Mouse (Mus musculus) CH12.LX (cell line): Measurements from ENCODE around the gene Agtpbp1. TPM values are rescaled to one million over a fixed set of nuclear protein-coding genes. Genes with fewer than 3 reads are reported as not detected.

Experiments
- DNase-seq: peaks from one replicate; pipeline ENCODE4 v3.0.0-alpha.2; 2013; ENCODE audit errors: extremely low read depth
- H3K27ac ChIP-seq: 2 replicates; pipeline ENCODE4 v1.5.1; 2012; ENCODE audit warnings: low read depth, mild to moderate bottlenecking, control low read depth, moderate library complexity; ENCODE audit not compliant: insufficient read depth
- H3K27me3 ChIP-seq: replicated peaks from 2 replicates; pipeline ENCODE3; 2012; ENCODE audit warnings: inconsistent platforms
- H3K36me3 ChIP-seq, 2 experiments: replicated peaks in 1 of 2; 2 replicates each; pipeline versions ENCODE3 to v1.6.1; 2012; ENCODE audit warnings: inconsistent platforms in 1 of 2, low read length in 1 of 2, mild to moderate bottlenecking in 1 of 2, mixed read lengths in 1 of 2, moderate library complexity in 1 of 2; ENCODE audit not compliant: control insufficient read depth in 1 of 2, insufficient read depth in 1 of 2
- H3K4me1 ChIP-seq, 2 experiments: 2 replicates each; pipeline ENCODE4 v1.6.1; 2012; ENCODE audit warnings: inconsistent platforms in 1 of 2, moderate library complexity in 1 of 2; ENCODE audit not compliant: insufficient read depth in 2 of 2, control insufficient read depth in 1 of 2
- H3K4me2 ChIP-seq: 2 replicates; pipeline ENCODE4 v1.6.1; 2012; ENCODE audit warnings: low read depth, mild to moderate bottlenecking, control low read depth; ENCODE audit not compliant: poor library complexity, insufficient read depth, severe bottlenecking
- H3K4me3 ChIP-seq, 3 experiments: fragments of 150-350 bp in 1 of 3; sonication (generic) in 1 of 3; replicated peaks in 1 of 3; 2 replicates each; pipeline versions ENCODE3 to v1.5.1; 2011 to 2012; ENCODE audit warnings: low read depth in 2 of 3, low read length in 2 of 3, mild to moderate bottlenecking in 2 of 3, moderate library complexity in 2 of 3, control low read depth in 1 of 3, improper control_type of control experiment in 1 of 3, inconsistent platforms in 1 of 3, mixed read lengths in 1 of 3; ENCODE audit not compliant: poor library complexity in 1 of 3
- H3K79me2 ChIP-seq: replicated peaks from 2 replicates; pipeline ENCODE4 v1.6.1; 2012; ENCODE audit warnings: mild to moderate bottlenecking, moderate library complexity; ENCODE audit not compliant: control insufficient read depth, poor library complexity, insufficient read depth, severe bottlenecking; ENCODE audit errors: extremely low read depth
- H3K9ac ChIP-seq: 2 replicates; pipeline ENCODE4 v1.6.1; 2012; ENCODE audit warnings: low read depth, mild to moderate bottlenecking, control low read depth, moderate library complexity; ENCODE audit not compliant: insufficient read depth
- H3K9me3 ChIP-seq: replicated peaks from 2 replicates; pipeline ENCODE3; 2012; ENCODE audit warnings: low read length, inconsistent platforms, mixed read lengths
- BHLHE40 ChIP-seq: IDR thresholded peaks from 2 replicates; pipeline ENCODE4 v1.6.1; 2011; ENCODE audit warnings: mild to moderate bottlenecking, low read depth, low read length, improper control_type of control experiment
- CHD1 ChIP-seq: IDR thresholded peaks from 2 replicates; pipeline ENCODE4 v1.6.1; 2012; ENCODE audit warnings: low read depth, low read length, improper control_type of control experiment, inconsistent platforms
- CTCF ChIP-seq, 2 experiments: IDR thresholded peaks in 1 of 2; conservative IDR thresholded peaks in 1 of 2; 2 replicates each; pipeline ENCODE4 v1.5.1; 2011 to 2012; ENCODE audit warnings: low read depth in 2 of 2, low read length in 2 of 2, improper control_type of control experiment in 1 of 2, inconsistent platforms in 1 of 2, mild to moderate bottlenecking in 1 of 2, moderate library complexity in 1 of 2
- E2F4 ChIP-seq: IDR thresholded peaks from 2 replicates; pipeline ENCODE4 v1.6.1; 2011; ENCODE audit warnings: low read depth, low read length, improper control_type of control experiment; ENCODE audit not compliant: insufficient replicate concordance
- ETS1 ChIP-seq: conservative IDR thresholded peaks from 2 replicates; pipeline ENCODE4 v1.6.1; 2012; ENCODE audit warnings: low read depth, mild to moderate bottlenecking, inconsistent platforms, low read length, improper control_type of control experiment, moderate library complexity
- MAX ChIP-seq: IDR thresholded peaks from 2 replicates; pipeline ENCODE4 v1.6.1; 2011; ENCODE audit warnings: low read length, improper control_type of control experiment
- MEF2A ChIP-seq: IDR thresholded peaks from 2 replicates; pipeline ENCODE4 v1.6.1; 2014; ENCODE audit warnings: low read depth, mild to moderate bottlenecking, inconsistent platforms, low read length, improper control_type of control experiment, borderline replicate concordance
- MYC ChIP-seq: IDR thresholded peaks from 2 replicates; pipeline ENCODE4 v1.6.1; 2011; ENCODE audit warnings: low read depth, mild to moderate bottlenecking, improper control_type of control experiment, low read length
- NELFE ChIP-seq: IDR thresholded peaks from 2 replicates; pipeline ENCODE4 v1.6.1; 2011; ENCODE audit warnings: low read depth, low read length, improper control_type of control experiment
- NRF1 ChIP-seq: IDR thresholded peaks from 2 replicates; pipeline ENCODE4 v1.6.1; 2014; ENCODE audit warnings: low read depth, mild to moderate bottlenecking, inconsistent platforms, low read length, improper control_type of control experiment, moderate library complexity
- PAX5 ChIP-seq: IDR thresholded peaks from 2 replicates; pipeline ENCODE4 v1.6.1; 2012; ENCODE audit warnings: low read length, inconsistent platforms, mixed read lengths
- RAD21 ChIP-seq: IDR thresholded peaks from 2 replicates; pipeline ENCODE4 v1.6.1; 2011; ENCODE audit warnings: low read depth, mild to moderate bottlenecking, low read length, improper control_type of control experiment, moderate library complexity
- SIN3A ChIP-seq: IDR thresholded peaks from 2 replicates; pipeline ENCODE4 v1.6.1; 2012; ENCODE audit warnings: low read length, improper control_type of control experiment, inconsistent platforms
- TBP ChIP-seq: conservative IDR thresholded peaks from 2 replicates; pipeline ENCODE4 v1.6.1; 2011; ENCODE audit warnings: low read depth, low read length, improper control_type of control experiment
- TCF12 ChIP-seq: IDR thresholded peaks from 2 replicates; pipeline ENCODE4 v1.6.1; 2014; ENCODE audit warnings: low read depth, mild to moderate bottlenecking, inconsistent platforms, low read length, improper control_type of control experiment
- UBTF ChIP-seq: IDR thresholded peaks from 2 replicates; pipeline ENCODE4 v1.6.1; 2012; ENCODE audit warnings: low read depth, mild to moderate bottlenecking, inconsistent platforms, low read length, improper control_type of control experiment, moderate library complexity
- ZMIZ1 ChIP-seq: IDR thresholded peaks from 2 replicates; pipeline ENCODE4 v1.6.1; 2012; ENCODE audit warnings: low read depth, mild to moderate bottlenecking, inconsistent platforms, low read length, improper control_type of control experiment
- ZNF384 ChIP-seq: IDR thresholded peaks from 2 replicates; pipeline ENCODE4 v1.6.1; 2012; ENCODE audit warnings: low read depth, low read length, improper control_type of control experiment, inconsistent platforms
- dilution Hi-C: fragments of 300-500 bp; cut with MboI; formaldehyde crosslinking; loops from 2 replicates; pipeline ENCODE4 v1.14.3; 2020; ENCODE audit warnings: low sequenced_read_pairs; ENCODE audit not compliant: extremely low pct_unique_long_range_greater_than_20kb, extremely low pct_ligation_motif_present
- in situ Hi-C: fragments of 300-500 bp; cut with MboI; formaldehyde crosslinking; loops from 3 replicates; pipeline ENCODE4 v1.14.3; 2019; ENCODE audit warnings: low sequenced_read_pairs, low pct_ligation_motif_present, low pct_unique_long_range_greater_than_20kb, mixed read lengths
- polyA plus RNA-seq: library from polyadenylated mRNA; unstranded; fragments of >175 nt; gene quantifications from 2 replicates; pipeline ENCODE4 v1.2.1, GENCODE M21; 2012; ENCODE audit warnings: low read depth; ENCODE audit not compliant: insufficient read length
- total RNA-seq, 2 experiments: library from RNA; depleted of rRNA; stranded (reverse); fragments of 300-350 nt in 1 of 2; fragments of >200 nt in 1 of 2; gene quantifications; 2 replicates each; pipeline ENCODE4 v1.2.3; 2012 to 2014

Gene Agtpbp1
- total and polyA plus RNA-seq, 3 experiments: 15.7 to 21.5 (median 19.5) TPM

DNA sequence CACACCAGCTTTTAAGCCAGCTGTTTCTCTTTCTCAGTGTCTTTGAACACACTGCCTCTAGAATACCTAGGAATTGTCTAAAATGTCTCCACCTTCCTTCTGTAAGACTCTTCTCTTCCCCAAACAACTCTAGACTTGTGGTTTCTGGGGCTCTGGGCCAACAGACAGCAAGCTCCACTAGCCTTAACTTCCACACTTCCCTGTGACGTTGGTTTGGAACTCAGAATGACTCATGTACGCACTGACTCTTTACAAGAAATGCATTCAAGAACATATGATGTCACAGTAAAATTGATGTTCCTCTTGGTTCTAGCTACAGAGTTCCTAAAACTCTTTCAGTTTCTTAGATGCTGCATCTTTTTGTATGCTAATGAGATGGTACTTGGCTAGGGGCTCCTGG is 22.6 kb downstream of the Agtpbp1 start:
- H3K36me3 ChIP-seq: no peaks in the 10 kb centered on the region
- peaks cover 3 to 4% of the 10 kb centered on the region in 2 experiments; a peak in 3 of 4 replicates for H3K4me1 ChIP-seq
- no peaks in the 10 kb centered on the region for H3K9me3 ChIP-seq
- TF ChIP-seq UBTF (no peak), CHD1 (no peak), BHLHE40 (no peak), ETS1 (no peak), NRF1 (no peak), NELFE (no peak), SIN3A (no peak), TBP (no peak)
- peaks cover 5% of the 10 kb centered on the region for H3K27me3 ChIP-seq
- H3K4me2 ChIP-seq: no peak overlapping the region
- no peak overlapping the region for H3K27ac ChIP-seq
- DNase-seq: no peak
- in situ Hi-C loops (no loop called here), dilution Hi-C loops (no loop called here)
- no peak overlapping the region for H3K4me3 ChIP-seq
- no peaks in the 10 kb centered on the region for H3K79me2 ChIP-seq
- no peak overlapping the region for H3K9ac ChIP-seq

DNA sequence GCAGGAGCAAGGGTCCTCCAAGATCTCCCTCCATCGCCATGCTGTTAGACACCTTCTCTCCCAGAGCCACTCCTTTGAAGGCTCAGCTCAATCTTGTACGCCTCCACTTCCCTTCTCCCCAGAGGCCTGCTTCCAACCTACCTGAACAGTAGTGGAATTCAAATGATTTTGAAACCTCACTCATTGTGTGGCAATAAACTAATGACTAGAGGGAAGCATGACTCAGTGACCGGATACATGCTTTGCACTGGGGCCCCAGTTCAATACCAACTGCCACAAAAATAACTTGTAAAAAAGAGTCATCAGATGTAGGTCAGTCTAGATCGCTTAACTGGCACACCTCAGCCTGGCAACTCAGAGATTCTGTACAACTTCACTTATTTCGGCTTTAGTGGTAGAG is 26.3 kb downstream of the Agtpbp1 start:
- H3K4me3 ChIP-seq: no peak overlapping the region
- in situ Hi-C loops: no loop called here

More for the DNA sequence above, 26.3 kb downstream of the Agtpbp1 start:
- Histone ChIP-seq H3K27me3 (no peaks in the 10 kb centered on the region), H3K27ac (no peak overlapping the region), H3K4me2 (no peak overlapping the region), H3K79me2 (no peaks in the 10 kb centered on the region), H3K9me3 (no peaks in the 10 kb centered on the region), H3K36me3 (peaks cover 0 to 2% of the 10 kb centered on the region in 2 experiments), H3K4me1 (peaks cover 13 to 23% of the 10 kb centered on the region in 2 experiments), H3K9ac (no peak overlapping the region)
- dilution Hi-C loops: no loop called here
- no peak for DNase-seq
- TF ChIP-seq TCF12 (no peak), ZMIZ1 (no peak), SIN3A (no peak), MYC (no peak), MAX (no peak), MEF2A (no peak), NRF1 (no peak), ZNF384 (no peak), PAX5 (no peak), CTCF (conservative IDR thresholded peaks at IDR 0.05 in 1 of 2, IDR thresholded peaks at IDR 0.05 in 1 of 2; ENCODE audit: low read depth in 2 of 2, low read length in 2 of 2) (no peak), RAD21 (no peak), E2F4 (no peak)
